Mouse (Mus musculus) stomach, embryonic 14.5 days (tissue): Measurements from ENCODE around the gene Cfap20. TPM values are rescaled to one million over a fixed set of nuclear protein-coding genes. Genes with fewer than 3 reads are reported as not detected.

Experiments used
- ATAC-seq: fragments of 200-750 bp; cut with Nextera tagmentation; 2 replicates; pipeline ENCODE4 v1.8.0; 2017; ENCODE audit warnings: low read depth, moderate TSS enrichment; ENCODE audit not compliant: insufficient number of reproducible peaks, insufficient read depth, low FRiP score
- H3K27ac ChIP-seq: fragments of 300-500 bp; sonication (generic); 2 replicates; pipeline ENCODE4 v1.5.1; 2014; ENCODE audit warnings: mild to moderate bottlenecking, low read length, moderate library complexity, mixed read lengths
- H3K27me3 ChIP-seq: fragments of 300-500 bp; sonication (generic); 2 replicates; pipeline ENCODE4 v1.6.1; 2014; ENCODE audit warnings: low read length, control low read depth, mixed read lengths; ENCODE audit not compliant: control insufficient read depth, insufficient read depth
- H3K36me3 ChIP-seq: fragments of 300-500 bp; sonication (generic); 2 replicates; pipeline ENCODE4 v1.6.1; 2014; ENCODE audit warnings: mild to moderate bottlenecking, control low read depth, low read length, moderate library complexity, mixed read lengths; ENCODE audit not compliant: control insufficient read depth, insufficient read depth
- H3K4me1 ChIP-seq: fragments of 300-500 bp; sonication (generic); 2 replicates; pipeline ENCODE4 v1.6.1; 2014; ENCODE audit warnings: low read length, control low read depth, mixed read lengths; ENCODE audit not compliant: control insufficient read depth, insufficient read depth
- H3K4me2 ChIP-seq: fragments of 300-500 bp; sonication (generic); replicated peaks from 2 replicates; pipeline ENCODE4 v1.6.1; 2014; ENCODE audit warnings: low read depth, low read length, control low read depth
- H3K4me3 ChIP-seq: fragments of 300-500 bp; sonication (generic); 2 replicates; pipeline ENCODE4 v1.5.1; 2014; ENCODE audit warnings: low read depth, low read length, control low read depth
- H3K9ac ChIP-seq: fragments of 300-500 bp; sonication (generic); replicated peaks from 2 replicates; pipeline ENCODE4 v1.6.1; 2014; ENCODE audit warnings: low read depth, mild to moderate bottlenecking, control low read depth, low read length, moderate library complexity, mixed read lengths
- H3K9me3 ChIP-seq: fragments of 300-500 bp; sonication (generic); 2 replicates; pipeline ENCODE4 v1.6.1; 2016; ENCODE audit warnings: low read depth, low read length, control low read depth; ENCODE audit not compliant: control insufficient read depth
- WGBS: fragments of 180-500 bp; shearing (Covaris S2); extraction: QIAGEN DNeasy Blood & Tissue Kit; methylation state at CpG from one replicate; pipeline ENCODE4 v1.1.7; 2014; 5-methylcytosine and 5-hydroxymethylcytosine counted together
- polyA plus RNA-seq: library from polyadenylated mRNA; unstranded; fragments of >200 nt; fragmentation: Nextera tagmentation; extraction: Ambion mirVana; gene quantifications from 2 replicates; pipeline ENCODE4 v1.2.1, GENCODE M21; 2014

Cfap20 gene
- polyA plus RNA-seq, 1 experiment from 2014 or later = 181 TPM

- Histone ChIP-seq H3K4me3 (no peak overlapping the region), H3K27me3 (no peaks in the 10 kb centered on the region), H3K27ac (no peak overlapping the region), H3K36me3 (no peaks in the 10 kb centered on the region), H3K9ac (no peak overlapping the region), H3K4me1 (peaks cover 51% of the 10 kb centered on the region), H3K4me2 (peak overlapping the region; percentile 91; the same call in 1 of the 2 replicates), H3K9me3 (no peaks in the 10 kb centered on the region)
- WGBS = 59% methylated on average over 3 of the region's 3 CpGs
- ATAC-seq = no peak
Observed at GRCm38 (mm10) chr8:95432471-95432870, 2.2 kb downstream of the Cfap20 start.

DNA sequence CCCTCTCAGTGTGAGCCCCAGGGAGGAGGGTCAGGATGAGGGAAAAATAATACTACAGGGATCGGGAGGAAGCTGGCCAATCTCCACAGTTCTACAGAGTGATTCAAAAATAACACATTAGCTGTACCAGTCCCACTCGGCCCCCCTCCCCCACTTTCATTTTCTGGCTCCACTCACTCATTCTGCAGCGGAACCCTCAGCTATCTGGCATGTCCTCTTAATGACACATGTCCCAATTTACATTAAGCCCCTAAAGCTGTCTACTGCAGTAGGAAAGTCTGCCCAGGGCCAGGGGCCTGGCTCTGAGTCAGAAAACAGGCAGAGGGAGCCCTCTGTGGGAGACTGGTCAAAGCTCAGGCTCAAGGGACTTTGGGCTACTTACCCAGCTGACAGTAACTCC, 4.7 kb downstream of the Cfap20 start:
- H3K9ac ChIP-seq = no peak overlapping the region
- WGBS = 16% methylated on average over 3 of the region's 3 CpGs
- peaks cover 68% of the 10 kb centered on the region for H3K4me1 ChIP-seq
- ATAC-seq = peak; percentile 11; the same call in 1 of the 2 replicates
- no peaks in the 10 kb centered on the region for H3K27me3 ChIP-seq
- no peak overlapping the region for H3K4me3 ChIP-seq
- no peaks in the 10 kb centered on the region for H3K36me3 ChIP-seq
- no peak overlapping the region for H3K27ac ChIP-seq
- H3K4me2 ChIP-seq = no peak overlapping the region; the same call in 1 of the 2 replicates
- H3K9me3 ChIP-seq = no peaks in the 10 kb centered on the region

GRCm38 (mm10) chr8:95427594-95428535, 6.8 kb downstream of the Cfap20 start:
- H3K27me3 ChIP-seq = no peaks in the 10 kb centered on the region
- H3K27ac ChIP-seq = peak overlapping the region; percentile 89
- ATAC-seq = no peak
- WGBS = 31% methylated on average over 12 of the region's 12 CpGs
- H3K4me1 ChIP-seq = peaks cover 57% of the 10 kb centered on the region
- H3K9ac ChIP-seq = no peak overlapping the region; the same call in 1 of the 2 replicates
- 0 out of 2 replicates have a peak, but pooled peaks cover 2% of the 10 kb centered on the region for H3K36me3 ChIP-seq
- no peaks in the 10 kb centered on the region for H3K9me3 ChIP-seq
- peak overlapping the region; percentile 22; the same call in 1 of the 2 replicates for H3K4me2 ChIP-seq
- no peak overlapping the region for H3K4me3 ChIP-seq

DNA sequence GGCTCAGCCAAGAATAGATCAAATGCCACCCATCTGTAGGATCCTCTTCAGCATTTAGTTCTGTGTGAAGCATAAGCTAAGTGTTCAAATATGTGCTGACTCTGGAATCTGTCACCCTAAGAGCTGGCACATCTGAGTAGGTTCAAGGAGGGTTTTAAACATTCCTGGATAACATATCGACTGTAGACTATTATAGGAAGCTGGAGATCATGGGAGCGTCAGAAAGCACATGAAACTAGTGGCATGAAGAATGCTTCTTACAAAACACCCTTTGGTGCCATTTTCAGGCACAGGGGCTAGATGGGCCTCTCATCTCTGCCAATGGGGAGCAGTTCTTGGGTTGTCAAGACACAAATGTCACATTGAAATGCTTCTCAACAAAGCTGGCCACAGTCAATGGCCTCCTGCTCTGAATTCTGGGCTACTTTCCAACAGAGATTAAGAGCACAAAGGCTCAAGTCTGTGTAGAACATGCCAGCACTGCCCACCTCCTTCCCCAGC, 7.8 kb downstream of the Cfap20 start:
- Histone ChIP-seq H3K4me2 (no peak overlapping the region), H3K9ac (no peak overlapping the region), H3K4me3 (no peak overlapping the region), H3K9me3 (no peaks in the 10 kb centered on the region), H3K36me3 (peaks cover 12% of the 10 kb centered on the region), H3K27me3 (no peaks in the 10 kb centered on the region), H3K27ac (peak overlapping the region; percentile 89; the same call in 1 of the 2 replicates), H3K4me1 (peaks cover 48% of the 10 kb centered on the region)
- WGBS = 28% methylated on average over 2 of the region's 2 CpGs
- ATAC-seq = no peak

GRCm38 (mm10) chr8:95424682-95425081, 10.0 kb downstream of the Cfap20 start:
- 77% methylated on average over 7 of the region's 7 CpGs for WGBS
- no peak overlapping the region for H3K27ac ChIP-seq
- ATAC-seq = no peak

GRCm38 (mm10) chr8:95422193-95422810, 12.4 kb downstream of the Cfap20 start:
- 92% methylated on average over 14 of the region's 14 CpGs for WGBS
- Histone ChIP-seq H3K9ac (no peak overlapping the region), H3K4me2 (no peak overlapping the region), H3K4me3 (no peak overlapping the region), H3K9me3 (no peaks in the 10 kb centered on the region), H3K27me3 (no peaks in the 10 kb centered on the region), H3K4me1 (peaks cover 16% of the 10 kb centered on the region), H3K27ac (no peak overlapping the region), H3K36me3 (peaks cover 41% of the 10 kb centered on the region)
- no peak for ATAC-seq

More at GRCm38 (mm10) chr8:95424682-95425081, 10.0 kb downstream of the Cfap20 start:
- H3K4me2 ChIP-seq = no peak overlapping the region
- no peak overlapping the region for H3K9ac ChIP-seq
- no peaks in the 10 kb centered on the region for H3K9me3 ChIP-seq
- H3K27me3 ChIP-seq = no peaks in the 10 kb centered on the region
- no peak overlapping the region for H3K4me3 ChIP-seq
- H3K36me3 ChIP-seq = peaks cover 32% of the 10 kb centered on the region
- peaks cover 36% of the 10 kb centered on the region for H3K4me1 ChIP-seq

- H3K27me3 ChIP-seq = no peaks in the 10 kb centered on the region
- ATAC-seq = peak; percentile 28; the same call in 1 of the 2 replicates
- WGBS = 40% methylated on average over 10 of the region's 10 CpGs
- H3K36me3 ChIP-seq = no peaks in the 10 kb centered on the region
- H3K9me3 ChIP-seq = no peaks in the 10 kb centered on the region
- H3K27ac ChIP-seq = no peak overlapping the region; the same call in 1 of the 2 replicates
- no peak overlapping the region for H3K4me3 ChIP-seq
- no peaks in the 10 kb centered on the region for H3K4me1 ChIP-seq
- no peak overlapping the region for H3K9ac ChIP-seq
- no peak overlapping the region for H3K4me2 ChIP-seq
Observed at GRCm38 (mm10) chr8:95411309-95411972, 23.2 kb downstream of the Cfap20 start.

DNA sequence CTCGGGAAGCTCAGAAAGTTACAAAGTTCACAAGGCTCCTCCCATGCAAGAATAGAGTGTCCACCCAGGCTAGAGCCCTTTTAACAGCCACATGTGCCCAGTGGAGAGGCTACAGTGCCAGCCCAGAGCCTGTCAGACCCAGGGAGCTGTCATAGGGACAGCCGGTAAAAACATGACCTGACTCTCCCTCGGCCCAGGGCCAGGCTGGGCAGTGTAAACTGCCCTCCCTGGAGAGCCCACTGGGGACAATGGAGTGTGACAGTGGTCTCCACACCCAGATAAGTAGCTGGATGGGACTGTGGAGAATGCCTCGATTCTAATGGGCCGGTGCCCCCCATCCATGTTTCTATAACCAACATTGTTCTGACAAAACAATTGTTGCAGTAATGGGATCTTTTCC, 25.2 kb downstream of the Cfap20 start:
- H3K4me3 ChIP-seq = no peak overlapping the region
- H3K36me3 ChIP-seq = no peaks in the 10 kb centered on the region
- H3K9ac ChIP-seq = no peak overlapping the region
- WGBS = 68% methylated on average over 5 of the region's 5 CpGs
- H3K4me2 ChIP-seq = no peak overlapping the region
- ATAC-seq = no peak
- no peaks in the 10 kb centered on the region for H3K9me3 ChIP-seq
- no peaks in the 10 kb centered on the region for H3K27me3 ChIP-seq
- H3K27ac ChIP-seq = no peak overlapping the region
- no peaks in the 10 kb centered on the region for H3K4me1 ChIP-seq
